Mouse (Mus musculus) limb, embryonic 10.5 days (tissue): ENCODE measurements at regions not wholly inside any gene's neighbourhood (a gene's known extent, or its start where the extent isn't known, plus 50 kb on each side); places are given as distances from the start of the nearest gene placed in this dataset.
"Not testable (repeated sequence)": the region's sequence is repeated elsewhere in the genome, so short reads cannot be mapped to it uniquely, and the experiment has no call there.

Experiments
- DNase-seq: peaks from one replicate; pipeline ENCODE4 v3.0.0-alpha.2; 2017; ENCODE audit warnings: low spot score
- H3K27ac ChIP-seq: fragments of 300-500 bp; sonication (generic); 2 replicates; pipeline ENCODE4 v1.5.1; 2016; ENCODE audit warnings: mild to moderate bottlenecking
- H3K27me3 ChIP-seq: fragments of 300-500 bp; sonication (generic); 2 replicates; pipeline ENCODE4 v1.6.1; 2016; ENCODE audit warnings: low read depth, mild to moderate bottlenecking; ENCODE audit not compliant: poor library complexity, severe bottlenecking
- H3K36me3 ChIP-seq: fragments of 300-500 bp; sonication (generic); 2 replicates; pipeline ENCODE4 v1.6.1; 2016; ENCODE audit warnings: mild to moderate bottlenecking, moderate library complexity
- H3K4me1 ChIP-seq: fragments of 300-500 bp; sonication (generic); 2 replicates; pipeline ENCODE4 v1.6.1; 2016
- H3K4me3 ChIP-seq: fragments of 300-500 bp; sonication (generic); 2 replicates; pipeline ENCODE4 v1.5.1; 2016; ENCODE audit warnings: mild to moderate bottlenecking, moderate library complexity
- H3K9me3 ChIP-seq: fragments of 300-500 bp; sonication (generic); replicated peaks from 2 replicates; pipeline ENCODE4 v1.6.1; 2016; ENCODE audit warnings: mild to moderate bottlenecking
- whole genome bisulfite sequencing: fragments of 180-500 bp; shearing (Covaris S2); methylation state at CpG from one replicate; pipeline ENCODE4 v1.1.7; 2016; 5-methylcytosine and 5-hydroxymethylcytosine counted together

- Histone ChIP-seq H3K27me3 (no peaks in the 10 kb centered on the region), H3K36me3 (no peaks in the 10 kb centered on the region), H3K4me1 (no peaks in the 10 kb centered on the region), H3K9me3 (no peaks in the 10 kb centered on the region), H3K27ac (no peak overlapping the region), H3K4me3 (no peak overlapping the region)
- DNase-seq: no peak
Observed at GRCm38 (mm10) chr1:12025791-12026190, 611.9 kb downstream of the A830018L16Rik start.

- no peak overlapping the region for H3K27ac ChIP-seq
- WGBS: 81% methylated on average over 2 of the region's 2 CpGs
- no peaks in the 10 kb centered on the region for H3K27me3 ChIP-seq
- H3K36me3 ChIP-seq: no peaks in the 10 kb centered on the region
- H3K4me1 ChIP-seq: peaks cover 6% of the 10 kb centered on the region; the same call in 1 of the 2 replicates
- DNase-seq: no peak
- no peak overlapping the region for H3K4me3 ChIP-seq
- H3K9me3 ChIP-seq: no peaks in the 10 kb centered on the region
Observed at GRCm38 (mm10) chr1:12027442-12027841, 613.5 kb downstream of the A830018L16Rik start.

DNA sequence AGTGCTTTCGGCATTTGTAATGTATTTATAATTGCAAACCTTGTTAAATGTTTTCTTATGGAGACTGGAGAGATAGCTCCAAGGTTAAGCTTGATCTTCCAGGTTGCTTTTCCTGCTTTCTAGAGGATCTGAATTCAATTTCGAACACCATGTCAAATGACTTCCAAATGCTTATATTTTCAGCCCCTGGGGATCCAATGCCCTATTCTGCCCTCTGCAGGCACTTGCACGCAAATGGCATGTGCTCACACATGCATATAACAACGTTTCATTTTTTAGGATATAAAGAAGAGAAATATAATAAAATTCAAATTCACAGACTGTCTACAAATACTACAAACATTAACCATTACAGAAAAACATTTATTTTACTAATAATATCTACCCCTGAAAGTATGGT lies 614.2 kb downstream of the A830018L16Rik start:
- no peak overlapping the region for H3K27ac ChIP-seq
- WGBS: 83% methylated on average over 4 of the region's 4 CpGs
- H3K27me3 ChIP-seq: no peaks in the 10 kb centered on the region
- DNase-seq: no peak
- H3K9me3 ChIP-seq: no peaks in the 10 kb centered on the region
- H3K36me3 ChIP-seq: no peaks in the 10 kb centered on the region
- H3K4me1 ChIP-seq: peaks cover 7% of the 10 kb centered on the region; the same call in 1 of the 2 replicates
- H3K4me3 ChIP-seq: no peak overlapping the region

GRCm38 (mm10) chr1:12051931-12052482 lies 638.1 kb downstream of the A830018L16Rik start:
- H3K4me1 ChIP-seq: peaks cover 9% of the 10 kb centered on the region; the same call in 1 of the 2 replicates
- H3K27ac ChIP-seq: peak overlapping the region; percentile 61; the same call in 1 of the 2 replicates
- H3K27me3 ChIP-seq: no peaks in the 10 kb centered on the region
- 63% methylated on average over 8 of the region's 8 CpGs for WGBS
- DNase-seq: no peak
- no peak overlapping the region for H3K4me3 ChIP-seq
- H3K36me3 ChIP-seq: no peaks in the 10 kb centered on the region
- H3K9me3 ChIP-seq: no peaks in the 10 kb centered on the region

GRCm38 (mm10) chr1:12055865-12056560 lies 642.1 kb downstream of the A830018L16Rik start:
- Histone ChIP-seq H3K27ac (no peak overlapping the region), H3K9me3 (no peaks in the 10 kb centered on the region), H3K4me3 (no peak overlapping the region), H3K36me3 (no peaks in the 10 kb centered on the region), H3K27me3 (no peaks in the 10 kb centered on the region), H3K4me1 (peaks cover 9% of the 10 kb centered on the region; the same call in 1 of the 2 replicates)
- DNase-seq: no peak
- 67% methylated on average over 3 of the region's 3 CpGs for WGBS

DNA sequence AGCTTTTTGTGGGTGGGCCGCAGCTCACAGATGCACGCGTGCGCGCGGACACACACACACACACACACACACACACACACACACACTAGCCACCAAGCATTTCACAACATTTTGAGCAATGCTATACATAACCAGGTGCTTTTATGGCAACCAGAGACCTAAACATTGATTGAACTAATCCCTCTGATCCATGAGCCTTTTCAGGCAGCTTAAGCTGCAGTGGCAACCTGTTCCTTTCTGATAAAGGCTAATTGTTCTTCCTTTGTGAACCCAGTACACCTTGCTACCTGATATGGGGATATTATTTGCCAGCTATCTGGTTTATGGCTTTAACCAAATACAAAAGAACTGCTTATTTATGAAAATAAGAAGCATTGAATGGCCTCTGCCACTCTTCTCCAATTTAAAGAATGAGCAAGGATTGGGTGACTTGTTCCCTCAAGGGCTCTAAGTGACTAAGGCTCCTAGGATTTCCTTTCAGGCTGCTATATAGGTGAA lies 651.2 kb downstream of the A830018L16Rik start:
- Histone ChIP-seq H3K36me3 (no peaks in the 10 kb centered on the region), H3K9me3 (no peaks in the 10 kb centered on the region), H3K4me1 (no peaks in the 10 kb centered on the region), H3K27me3 (no peaks in the 10 kb centered on the region), H3K4me3 (no peak overlapping the region), H3K27ac (no peak overlapping the region)
- DNase-seq: no peak
- 97% methylated on average over 6 of the region's 6 CpGs for WGBS

GRCm38 (mm10) chr1:12092564-12093504 lies 678.9 kb downstream of the A830018L16Rik start:
- DNase-seq: no peak
- no peak overlapping the region for H3K27ac ChIP-seq

GRCm38 (mm10) chr1:12115041-12115828 lies 701.3 kb downstream of the A830018L16Rik start:
- H3K9me3 ChIP-seq: no peaks in the 10 kb centered on the region
- H3K36me3 ChIP-seq: no peaks in the 10 kb centered on the region
- H3K27me3 ChIP-seq: no peaks in the 10 kb centered on the region
- H3K4me3 ChIP-seq: no peak overlapping the region
- H3K4me1 ChIP-seq: no peaks in the 10 kb centered on the region
- DNase-seq: no peak
- H3K27ac ChIP-seq: no peak overlapping the region

More at GRCm38 (mm10) chr1:12092564-12093504, 678.9 kb downstream of the A830018L16Rik start:
- H3K36me3 ChIP-seq: no peaks in the 10 kb centered on the region
- no peaks in the 10 kb centered on the region for H3K4me1 ChIP-seq
- no peaks in the 10 kb centered on the region for H3K27me3 ChIP-seq
- WGBS: 91% methylated on average over 1 of the region's 1 CpGs
- no peaks in the 10 kb centered on the region for H3K9me3 ChIP-seq
- no peak overlapping the region for H3K4me3 ChIP-seq

DNA sequence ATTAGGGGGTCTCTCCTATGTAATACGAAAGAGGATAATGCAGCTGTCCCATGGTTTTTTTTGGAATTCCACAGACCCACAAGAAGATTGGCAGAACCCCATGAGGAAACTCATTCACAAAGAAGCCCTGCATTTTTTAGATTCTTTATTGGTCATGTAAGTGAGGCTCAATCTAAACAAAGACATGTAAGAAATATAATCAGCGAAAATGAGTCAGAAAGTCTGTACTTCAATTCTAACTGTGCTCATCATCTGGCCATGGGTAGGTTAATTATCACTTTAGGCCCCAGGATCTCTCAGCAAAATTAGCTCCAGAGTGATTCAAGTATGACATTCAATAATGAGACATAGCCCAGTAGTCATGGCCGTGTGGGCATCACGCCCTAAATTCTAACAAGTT lies 703.2 kb downstream of the A830018L16Rik start:
- no peak overlapping the region for H3K27ac ChIP-seq
- no peaks in the 10 kb centered on the region for H3K9me3 ChIP-seq
- H3K4me3 ChIP-seq: no peak overlapping the region
- H3K36me3 ChIP-seq: no peaks in the 10 kb centered on the region
- H3K4me1 ChIP-seq: no peaks in the 10 kb centered on the region
- 90% methylated on average over 4 of the region's 4 CpGs for WGBS
- no peak for DNase-seq
- H3K27me3 ChIP-seq: no peaks in the 10 kb centered on the region

GRCm38 (mm10) chr1:12120926-12121325 lies 707.0 kb downstream of the A830018L16Rik start:
- WGBS: 95% methylated on average over 7 of the region's 7 CpGs

DNA sequence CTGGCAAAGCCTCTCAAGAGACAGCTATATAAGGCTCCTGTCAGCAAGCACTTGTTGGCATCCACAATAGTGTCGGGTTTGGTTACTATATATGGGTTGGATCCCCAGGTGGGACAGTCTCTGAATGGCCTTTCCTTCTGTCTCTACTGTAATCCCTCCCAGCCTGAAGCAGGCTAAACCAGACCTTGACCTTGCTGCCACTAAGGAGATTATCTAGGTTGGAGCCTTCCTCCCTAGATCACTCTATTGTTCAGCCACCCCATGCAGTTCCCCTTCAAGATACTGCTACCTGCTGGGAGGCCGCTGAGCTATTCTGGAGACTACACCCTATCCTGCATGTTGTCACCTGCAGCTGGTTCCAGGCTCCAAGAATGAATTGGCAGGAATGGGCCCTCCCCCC lies 712.7 kb downstream of the A830018L16Rik start:
- not testable (repeated sequence) for H3K36me3 ChIP-seq, H3K4me1 ChIP-seq, H3K4me3 ChIP-seq, H3K9me3 ChIP-seq, H3K27me3 ChIP-seq, DNase-seq, H3K27ac ChIP-seq
- WGBS: 49% methylated on average over 2 of the region's 2 CpGs

More at GRCm38 (mm10) chr1:12120926-12121325, 707.0 kb downstream of the A830018L16Rik start:
- Histone ChIP-seq H3K27ac (no peak overlapping the region), H3K4me3 (no peak overlapping the region), H3K27me3 (no peaks in the 10 kb centered on the region), H3K4me1 (no peaks in the 10 kb centered on the region), H3K9me3 (no peaks in the 10 kb centered on the region), H3K36me3 (no peaks in the 10 kb centered on the region)
- no peak for DNase-seq

DNA sequence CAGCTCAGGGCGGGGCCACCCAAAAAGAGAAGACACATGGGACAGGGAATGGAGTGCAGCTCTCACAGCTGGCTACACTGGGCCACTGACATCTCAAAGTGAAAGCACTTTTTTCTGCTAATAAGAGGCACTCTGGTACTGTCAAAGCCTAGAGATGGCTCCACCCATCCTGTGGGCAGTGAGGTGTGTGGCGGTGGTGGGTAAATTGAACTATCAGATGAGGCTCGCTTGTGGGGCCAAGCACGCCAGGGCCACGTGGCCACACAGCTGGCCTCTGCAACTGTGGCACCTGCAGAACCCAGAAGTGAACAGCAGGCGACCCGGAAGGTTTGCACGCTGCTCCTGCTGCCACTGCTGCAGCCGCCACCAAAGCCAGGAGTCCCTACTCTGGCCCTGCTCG lies 756.6 kb downstream of the A830018L16Rik start:
- WGBS: 89% methylated on average over 10 of the region's 10 CpGs
- Histone ChIP-seq H3K27ac (no peak overlapping the region), H3K4me3 (no peak overlapping the region), H3K27me3 (no peaks in the 10 kb centered on the region), H3K36me3 (no peaks in the 10 kb centered on the region), H3K9me3 (no peaks in the 10 kb centered on the region), H3K4me1 (no peaks in the 10 kb centered on the region)
- DNase-seq: no peak
